Mouse (Mus musculus) megakaryocyte, embryonic 14.5 days (primary cell): ENCODE measurements around the gene Nbas.

Experiments
- FLI1 ChIP-seq: IDR thresholded peaks from 2 replicates; pipeline ENCODE4 v1.6.1; 2012; ENCODE audit warnings: low read length, inconsistent platforms, mixed read lengths
- GATA1 ChIP-seq: IDR thresholded peaks from 3 replicates; pipeline ENCODE4 v1.6.1; 2012; ENCODE audit warnings: mixed read lengths, low read length, inconsistent platforms, borderline replicate concordance

GRCm38 (mm10) chr12:13255068-13255467, 13.9 kb upstream of the Nbas start:
- TF ChIP-seq GATA1, result no peak
- no peak for TF ChIP-seq FLI1
